In the genomic region with DNA sequence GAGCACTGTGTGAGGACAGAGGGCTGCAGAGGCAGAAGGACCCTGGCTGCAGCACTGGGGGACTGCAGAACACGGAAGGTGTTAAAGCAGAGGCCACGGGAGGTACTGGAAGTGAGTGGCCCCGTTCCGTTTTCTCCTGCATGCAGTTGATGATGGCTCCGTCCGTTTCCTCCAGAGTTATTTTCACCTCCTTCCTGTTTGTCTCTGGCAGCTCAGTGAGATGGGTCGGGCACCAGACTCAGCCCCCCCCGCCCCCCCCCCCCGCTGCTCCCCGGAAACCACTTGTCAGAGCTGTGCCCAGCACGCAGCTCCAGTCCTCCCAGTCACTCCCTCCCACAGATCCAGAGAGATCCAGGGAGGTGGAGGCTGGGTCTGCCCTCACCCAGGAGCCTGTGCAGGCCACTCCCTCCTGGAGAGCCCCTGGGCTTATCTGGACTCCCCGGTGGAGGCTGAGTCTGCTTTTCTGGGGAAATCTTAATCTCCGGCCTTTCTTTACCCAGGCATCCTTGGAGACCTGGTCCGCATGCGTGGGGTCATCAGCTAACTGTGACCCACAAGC, we compare ENCODE assay signal across 8 mouse cellular contexts. TPM values are rescaled to one million over a fixed set of nuclear protein-coding genes. Genes with fewer than 3 reads are reported as not detected.
DNase-seq lines count a peak whose midpoint lies in the region; ATAC-seq lines count a peak whose summit lies in the region.

No protein-coding gene starts in this region.

- peak; percentile 69 for DNase-seq in ovary, adult 18-20 months (ENCODE audit: low spot score)
- no peak for DNase-seq in ovary, postnatal 36 days (ENCODE audit: low spot score)
- peak; percentile 80 for DNase-seq in liver
- peak; percentile 53 for DNase-seq in neural tube, embryonic 10.5 days (ENCODE audit: extremely low spot score, low spot score)
- DNase-seq in retina, embryonic 14.5 days (ENCODE audit: low spot score), result no peak
- no peak for DNase-seq in cerebellum, postnatal 4 days (ENCODE audit: low spot score in 2 of 2)
- DNase-seq in cerebellum, postnatal 36 days, result no peak

- peak; percentile 10 for ATAC-seq in granulocyte monocyte progenitor cell, adult 5-6 weeks (replicated peaks; ENCODE audit: poor library complexity, severe bottlenecking)

RNA-seq across cellular contexts. Expression of a gene that starts 2.4 kb away (rescaled TPM):
- total RNA-seq in granulocyte monocyte progenitor cell, adult 5-6 weeks (2014; fragmentation: Nextera tagmentation), result 109 and 133 TPM in 2 replicates
- 110 and 120 TPM in 2 replicates for total RNA-seq in granulocyte monocyte progenitor cell, adult 5-6 weeks (2017)

RNA-seq across cellular contexts. Expression of a gene that starts 20.8 kb away (rescaled TPM):
- 96.6 and 105 TPM in 2 replicates for total RNA-seq in granulocyte monocyte progenitor cell, adult 5-6 weeks (2014; fragmentation: Nextera tagmentation)
- 79.7 and 86.7 TPM in 2 replicates for total RNA-seq in granulocyte monocyte progenitor cell, adult 5-6 weeks (2017)

RNA-seq across cellular contexts. Expression of a gene that starts 22.5 kb away (rescaled TPM):
- 23.0 and 28.8 TPM in 2 replicates for total RNA-seq in granulocyte monocyte progenitor cell, adult 5-6 weeks (2014; fragmentation: Nextera tagmentation)
- total RNA-seq in granulocyte monocyte progenitor cell, adult 5-6 weeks (2017), result 14.7 and 16.0 TPM in 2 replicates

RNA-seq across cellular contexts. Expression of a gene that starts 28.1 kb away (rescaled TPM):
- total RNA-seq in granulocyte monocyte progenitor cell, adult 5-6 weeks (2014; fragmentation: Nextera tagmentation), result 278 and 280 TPM in 2 replicates
- 397 and 420 TPM in 2 replicates for total RNA-seq in granulocyte monocyte progenitor cell, adult 5-6 weeks (2017)

RNA-seq across cellular contexts. Expression of a gene that starts 30.4 kb away (rescaled TPM):
- total RNA-seq in granulocyte monocyte progenitor cell, adult 5-6 weeks (2014; fragmentation: Nextera tagmentation), result 50.6 and 57.5 TPM in 2 replicates
- total RNA-seq in granulocyte monocyte progenitor cell, adult 5-6 weeks (2017), result 72.7 and 89.8 TPM in 2 replicates

Comparison
In these comparisons a context has a peak if more than half of its experiments do, and no peak if none do; other contexts are left out.
1. DNase-seq: peak in ovary, adult 18-20 months (single experiment), liver (single experiment) and neural tube, embryonic 10.5 days (single experiment); none in ovary, postnatal 36 days (single experiment), retina, embryonic 14.5 days (single experiment), cerebellum, postnatal 4 days (0 of 2) and cerebellum, postnatal 36 days (0 of 2).